Mouse (Mus musculus) liver, embryonic 15.5 days (tissue): Measurements from ENCODE around the gene Fndc11. TPM values are rescaled to one million over a fixed set of nuclear protein-coding genes. Genes with fewer than 3 reads are reported as not detected.
A peak's percentile ranks its signal among the peaks of the same experiment; 100 is the strongest.

Source experiments
- ATAC-seq: fragments of 200-750 bp; cut with Nextera tagmentation; 2 replicates; pipeline ENCODE4 v1.8.0; 2017; ENCODE audit warnings: moderate number of reproducible peaks, mild to moderate bottlenecking, moderate library complexity; ENCODE audit not compliant: insufficient read depth
- H3K27ac ChIP-seq: fragments of 300-500 bp; sonication (generic); replicated peaks from 2 replicates; pipeline ENCODE4 v1.5.1; 2015; ENCODE audit warnings: mild to moderate bottlenecking, inconsistent platforms
- H3K27me3 ChIP-seq: fragments of 300-500 bp; sonication (generic); 2 replicates; pipeline ENCODE4 v1.6.1; 2015; ENCODE audit warnings: mild to moderate bottlenecking, inconsistent platforms
- H3K36me3 ChIP-seq: fragments of 300-500 bp; sonication (generic); replicated peaks from 2 replicates; pipeline ENCODE4 v1.6.1; 2015; ENCODE audit warnings: moderate library complexity, mild to moderate bottlenecking, inconsistent platforms
- H3K4me1 ChIP-seq: fragments of 300-500 bp; sonication (generic); replicated peaks from 2 replicates; pipeline ENCODE4 v1.6.1; 2015; ENCODE audit warnings: inconsistent platforms
- H3K4me2 ChIP-seq: fragments of 300-500 bp; sonication (generic); 2 replicates; pipeline ENCODE4 v1.6.1; 2015; ENCODE audit warnings: moderate library complexity, mild to moderate bottlenecking, inconsistent platforms
- H3K4me3 ChIP-seq: fragments of 300-500 bp; sonication (generic); replicated peaks from 2 replicates; pipeline ENCODE4 v1.5.1; 2015; ENCODE audit warnings: mild to moderate bottlenecking, inconsistent platforms
- H3K9ac ChIP-seq: fragments of 300-500 bp; sonication (generic); 2 replicates; pipeline ENCODE4 v1.6.1; 2015; ENCODE audit warnings: moderate library complexity, mild to moderate bottlenecking, inconsistent platforms
- H3K9me3 ChIP-seq: fragments of 300-500 bp; sonication (generic); replicated peaks from 2 replicates; pipeline ENCODE4 v1.6.1; 2016; ENCODE audit warnings: inconsistent platforms
- WGBS: fragments of 180-500 bp; shearing (Covaris S2); methylation state at CpG from one replicate; pipeline ENCODE4 v1.1.7; 2015; ENCODE audit warnings: mixed read lengths; ENCODE audit not compliant: insufficient replicate concordance; 5-methylcytosine and 5-hydroxymethylcytosine counted together
- polyA plus RNA-seq: library from polyadenylated mRNA; unstranded; fragments of >200 nt; fragmentation: Nextera tagmentation; extraction: Ambion mirVana; gene quantifications from 2 replicates; pipeline ENCODE4 v1.2.1, GENCODE M21; 2015

Gene Fndc11
- polyA plus RNA-seq, 1 experiment from 2014 or later: 0.17 TPM

- H3K4me1 ChIP-seq: peaks cover 32% of the 10 kb centered on the region
- no peak overlapping the region for H3K27ac ChIP-seq
- H3K27me3 ChIP-seq: peaks cover 42% of the 10 kb centered on the region
- no peak overlapping the region for H3K9ac ChIP-seq
- no peaks in the 10 kb centered on the region for H3K36me3 ChIP-seq
- H3K4me3 ChIP-seq: peak overlapping the region; percentile 31; the same call in 1 of the 2 replicates
- no peaks in the 10 kb centered on the region for H3K9me3 ChIP-seq
- H3K4me2 ChIP-seq: peak overlapping the region; percentile 54
- WGBS: 14% methylated on average over 2 of the region's 2 CpGs
- no peak for ATAC-seq
These were observed 548 bp downstream of the Fndc11 start for GRCm38 (mm10) chr2:181220361-181220760.

- Histone ChIP-seq H3K4me1 (peaks cover 7% of the 10 kb centered on the region), H3K27me3 (peaks cover 28% of the 10 kb centered on the region), H3K4me2 (no peak overlapping the region), H3K9ac (no peak overlapping the region), H3K27ac (no peak overlapping the region), H3K36me3 (peaks cover 35% of the 10 kb centered on the region), H3K4me3 (no peak overlapping the region), H3K9me3 (no peaks in the 10 kb centered on the region)
- ATAC-seq: no peak
- 61% methylated on average over 2 of the region's 2 CpGs for WGBS
These were observed 5.2 kb downstream of the Fndc11 start for GRCm38 (mm10) chr2:181224994-181225393.

GRCm38 (mm10) chr2:181227122-181227521 lies 7.3 kb downstream of the Fndc11 start:
- H3K4me3 ChIP-seq: no peak overlapping the region
- WGBS: 69% methylated on average over 3 of the region's 3 CpGs
- no peaks in the 10 kb centered on the region for H3K4me1 ChIP-seq
- no peak overlapping the region for H3K4me2 ChIP-seq
- peaks cover 7% of the 10 kb centered on the region; the same call in 1 of the 2 replicates for H3K27me3 ChIP-seq
- no peak for ATAC-seq
- H3K9ac ChIP-seq: no peak overlapping the region
- no peaks in the 10 kb centered on the region for H3K9me3 ChIP-seq
- H3K27ac ChIP-seq: no peak overlapping the region
- peaks cover 53% of the 10 kb centered on the region for H3K36me3 ChIP-seq

- Histone ChIP-seq H3K9me3 (no peaks in the 10 kb centered on the region), H3K9ac (no peak overlapping the region), H3K36me3 (peaks cover 65% of the 10 kb centered on the region), H3K27ac (no peak overlapping the region), H3K4me3 (no peak overlapping the region), H3K4me2 (no peak overlapping the region), H3K4me1 (no peaks in the 10 kb centered on the region), H3K27me3 (no peaks in the 10 kb centered on the region)
- 47% methylated on average over 1 of the region's 1 CpGs for WGBS
- no peak for ATAC-seq
These were observed 8.5 kb downstream of the Fndc11 start for GRCm38 (mm10) chr2:181228335-181228734.

GRCm38 (mm10) chr2:181231171-181231570 lies 11.4 kb downstream of the Fndc11 start:
- ATAC-seq: no peak
- WGBS: 76% methylated on average over 20 of the region's 20 CpGs
- no peak overlapping the region for H3K4me3 ChIP-seq

GRCm38 (mm10) chr2:181233443-181233842 lies 13.6 kb downstream of the Fndc11 start:
- Histone ChIP-seq H3K4me3 (no peak overlapping the region), H3K36me3 (peaks cover 96% of the 10 kb centered on the region), H3K4me2 (no peak overlapping the region), H3K9me3 (no peaks in the 10 kb centered on the region), H3K27ac (no peak overlapping the region), H3K27me3 (no peaks in the 10 kb centered on the region), H3K4me1 (no peaks in the 10 kb centered on the region), H3K9ac (no peak overlapping the region)
- ATAC-seq: no peak
- WGBS: 86% methylated on average over 15 of the region's 15 CpGs

More at GRCm38 (mm10) chr2:181231171-181231570, 11.4 kb downstream of the Fndc11 start:
- no peak overlapping the region for H3K27ac ChIP-seq
- no peaks in the 10 kb centered on the region for H3K4me1 ChIP-seq
- H3K36me3 ChIP-seq: peaks cover 93% of the 10 kb centered on the region
- no peak overlapping the region for H3K9ac ChIP-seq
- no peaks in the 10 kb centered on the region for H3K27me3 ChIP-seq
- no peak overlapping the region for H3K4me2 ChIP-seq
- H3K9me3 ChIP-seq: no peaks in the 10 kb centered on the region

- H3K4me1 ChIP-seq: peaks cover 7% of the 10 kb centered on the region
- H3K9ac ChIP-seq: no peak overlapping the region
- ATAC-seq: no peak
- H3K9me3 ChIP-seq: no peaks in the 10 kb centered on the region
- no peaks in the 10 kb centered on the region for H3K27me3 ChIP-seq
- 86% methylated on average over 11 of the region's 11 CpGs for WGBS
- H3K36me3 ChIP-seq: peaks cover 91% of the 10 kb centered on the region
- no peak overlapping the region for H3K4me2 ChIP-seq
- no peak overlapping the region for H3K4me3 ChIP-seq
- no peak overlapping the region for H3K27ac ChIP-seq
These were observed 14.9 kb downstream of the Fndc11 start for GRCm38 (mm10) chr2:181234680-181235079.

- H3K27ac ChIP-seq: no peak overlapping the region
- H3K4me2 ChIP-seq: no peak overlapping the region
- no peak overlapping the region for H3K9ac ChIP-seq
- no peak overlapping the region for H3K4me3 ChIP-seq
- no peak for ATAC-seq
- peaks cover 89% of the 10 kb centered on the region for H3K36me3 ChIP-seq
- H3K9me3 ChIP-seq: no peaks in the 10 kb centered on the region
- H3K4me1 ChIP-seq: peaks cover 20% of the 10 kb centered on the region
- no peaks in the 10 kb centered on the region for H3K27me3 ChIP-seq
- 74% methylated on average over 23 of the region's 23 CpGs for WGBS
These were observed 16.1 kb downstream of the Fndc11 start for GRCm38 (mm10) chr2:181235681-181236566.

- Histone ChIP-seq H3K9ac (no peak overlapping the region), H3K4me3 (no peak overlapping the region), H3K9me3 (no peaks in the 10 kb centered on the region), H3K27ac (no peak overlapping the region), H3K27me3 (no peaks in the 10 kb centered on the region), H3K4me2 (no peak overlapping the region), H3K4me1 (peaks cover 35% of the 10 kb centered on the region), H3K36me3 (peaks cover 78% of the 10 kb centered on the region)
- 83% methylated on average over 17 of the region's 17 CpGs for WGBS
- ATAC-seq: no peak
These were observed 17.6 kb downstream of the Fndc11 start for GRCm38 (mm10) chr2:181237251-181238014.

- WGBS: 79% methylated on average over 10 of the region's 10 CpGs
These were observed 18.3 kb downstream of the Fndc11 start for GRCm38 (mm10) chr2:181238091-181238610.

GRCm38 (mm10) chr2:181238861-181239260 lies 19.0 kb downstream of the Fndc11 start:
- Histone ChIP-seq H3K27me3 (no peaks in the 10 kb centered on the region), H3K4me3 (no peak overlapping the region), H3K9ac (no peak overlapping the region), H3K36me3 (peaks cover 64% of the 10 kb centered on the region), H3K9me3 (no peaks in the 10 kb centered on the region), H3K4me2 (0 out of 2 replicates have a peak overlapping the region, but pooled peaks have one; percentile 79), H3K27ac (no peak overlapping the region), H3K4me1 (peaks cover 41% of the 10 kb centered on the region)
- no peak for ATAC-seq
- WGBS: 55% methylated on average over 2 of the region's 2 CpGs

More at GRCm38 (mm10) chr2:181238091-181238610, 18.3 kb downstream of the Fndc11 start:
- Histone ChIP-seq H3K9me3 (no peaks in the 10 kb centered on the region), H3K36me3 (peaks cover 71% of the 10 kb centered on the region), H3K4me1 (peaks cover 38% of the 10 kb centered on the region), H3K27ac (no peak overlapping the region), H3K27me3 (no peaks in the 10 kb centered on the region), H3K4me3 (no peak overlapping the region), H3K9ac (no peak overlapping the region), H3K4me2 (no peak overlapping the region)
- no peak for ATAC-seq
